13 mouse cellular contexts compared by ENCODE assay signal in the genomic region with DNA sequence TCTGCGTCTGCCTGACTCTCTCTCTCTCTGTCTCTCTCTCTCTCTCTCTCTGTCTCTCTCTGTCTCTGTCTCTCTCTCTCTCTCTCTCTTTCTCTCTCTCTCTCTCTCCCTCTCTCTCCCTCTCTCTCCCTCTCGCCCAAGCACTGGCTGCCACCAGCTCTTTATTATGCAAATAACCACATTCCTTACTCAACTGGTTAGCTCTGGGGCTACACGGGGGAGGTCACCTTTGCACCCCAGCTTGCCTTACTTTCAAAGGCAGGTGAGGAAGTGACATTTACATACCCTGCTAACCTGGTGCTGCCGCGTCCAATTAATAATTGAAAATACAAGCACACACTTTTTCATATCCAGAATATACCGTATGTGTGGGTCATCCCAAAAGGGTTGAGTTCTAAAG.
DNase-seq lines count a peak whose midpoint lies in the region; ATAC-seq and TF ChIP-seq lines count a peak whose summit lies in the region.
"Had no signal": no experiment of that assay in that cellular context is flagged by ENCODE, and none has a peak within 500 bp of the region (broad histone marks: within the 10 kb centered on the region; RNA-seq: fewer than 3 reads in every experiment).

No protein-coding gene starts in this region.

- intact Hi-C loops in heart, adult 2 months (cut with DNase I): no loop called here

- H3K4me3 ChIP-seq in heart, embryonic 16.5 days (ENCODE audit: low read length): no peak overlapping the region
- H3K4me3 ChIP-seq in heart, adult 2 months: no peak overlapping the region
- H3K4me3 ChIP-seq in hindbrain, embryonic 14.5 days (replicated peaks; ENCODE audit: low read length): no peak overlapping the region
- H3K4me3 ChIP-seq in kidney, postnatal 0 days (replicated peaks; ENCODE audit: low read depth, low read length): no peak overlapping the region
- peak overlapping the region; percentile 50 for H3K4me3 ChIP-seq in small intestine, adult 2 months (ENCODE audit: low read depth, low read length)
- H3K4me3 ChIP-seq: limb, embryonic 12.5 days; lung, embryonic 15.5 days had no signal

- H3K36me3 ChIP-seq in heart, embryonic 16.5 days (ENCODE audit: control insufficient read depth, insufficient read depth): no peaks in the 10 kb centered on the region
- H3K36me3 ChIP-seq in heart, adult 2 months (ENCODE audit: control insufficient read depth, insufficient read depth, low read length): no peaks in the 10 kb centered on the region
- no peaks in the 10 kb centered on the region for H3K36me3 ChIP-seq in hindbrain, embryonic 14.5 days (replicated peaks; ENCODE audit: control insufficient read depth, insufficient read depth)
- no peaks in the 10 kb centered on the region for H3K36me3 ChIP-seq in kidney, postnatal 0 days (ENCODE audit: insufficient read depth, low read length)
- no peaks in the 10 kb centered on the region for H3K36me3 ChIP-seq in small intestine, adult 2 months (ENCODE audit: control insufficient read depth, insufficient read depth, low read length)
- H3K36me3 ChIP-seq: limb, embryonic 12.5 days; lung, embryonic 15.5 days had no signal

- H3K27ac ChIP-seq in heart, embryonic 16.5 days (ENCODE audit: low read length): no peak overlapping the region
- no peak overlapping the region for H3K27ac ChIP-seq in heart, adult 2 months
- H3K27ac ChIP-seq in hindbrain, embryonic 14.5 days: no peak overlapping the region
- H3K27ac ChIP-seq in kidney, postnatal 0 days: no peak overlapping the region
- H3K27ac ChIP-seq in small intestine, adult 2 months (ENCODE audit: insufficient read depth, low read depth, low read length): peak overlapping the region; percentile 53
- H3K27ac ChIP-seq: limb, embryonic 12.5 days; lung, embryonic 15.5 days had no signal

- no peak for DNase-seq in heart, adult 2 months
- no peak for DNase-seq in hindbrain, embryonic 14.5 days (ENCODE audit: low spot score)
- DNase-seq in kidney, postnatal 0 days (ENCODE audit: low spot score): no peak
- DNase-seq in right cerebral cortex, postnatal 4 days: no peak
- no peak for DNase-seq in spleen, postnatal 4 days (ENCODE audit: low spot score in 2 of 2)
- no peak for DNase-seq in urinary bladder, postnatal 25 days (ENCODE audit: low spot score)
- DNase-seq: adrenal gland, postnatal 25 days; cerebellum, adult 2 months; gastrocnemius, postnatal 10 days had no signal

- no peaks in the 10 kb centered on the region for H3K4me1 ChIP-seq in heart, embryonic 16.5 days (ENCODE audit: control insufficient read depth, insufficient read depth, low read length)
- H3K4me1 ChIP-seq in heart, adult 2 months (ENCODE audit: control insufficient read depth, insufficient read depth, low read length): no peaks in the 10 kb centered on the region
- H3K4me1 ChIP-seq in hindbrain, embryonic 14.5 days (replicated peaks; ENCODE audit: control insufficient read depth, insufficient read depth, low read length): peaks cover 10% of the 10 kb centered on the region; the same call in 1 of the 2 replicates
- H3K4me1 ChIP-seq in kidney, postnatal 0 days (replicated peaks; ENCODE audit: insufficient read depth, low read length): no peaks in the 10 kb centered on the region
- H3K4me1 ChIP-seq in small intestine, adult 2 months (ENCODE audit: control insufficient read depth, insufficient read depth, insufficient read length, low read length): no peaks in the 10 kb centered on the region
- H3K4me1 ChIP-seq: lung, embryonic 15.5 days had no signal

- peak overlapping the region; percentile 38 for H3K4me2 ChIP-seq in heart, embryonic 16.5 days (ENCODE audit: low read depth, low read length)
- peak overlapping the region; percentile 18 for H3K4me2 ChIP-seq in hindbrain, embryonic 14.5 days (replicated peaks)
- H3K4me2 ChIP-seq in kidney, postnatal 0 days (ENCODE audit: low read length): peak overlapping the region; percentile 16; the same call in 1 of the 2 replicates
- H3K4me2 ChIP-seq: limb, embryonic 12.5 days; lung, embryonic 15.5 days had no signal

- no peak for TF ChIP-seq POLR2A in heart, adult 2 months (IDR thresholded peaks at IDR 0.05; ENCODE audit: insufficient read depth, low read depth, low read length)
- TF ChIP-seq POLR2A in small intestine, adult 2 months (IDR thresholded peaks at IDR 0.05; ENCODE audit: low read depth, low read length): no peak

- no peak overlapping the region for H3K9ac ChIP-seq in heart, embryonic 16.5 days (ENCODE audit: low read length)
- no peak overlapping the region for H3K9ac ChIP-seq in heart, adult 2 months (ENCODE audit: low read depth, low read length)
- H3K9ac ChIP-seq in hindbrain, embryonic 14.5 days: no peak overlapping the region
- H3K9ac ChIP-seq in kidney, postnatal 0 days (ENCODE audit: low read depth, low read length): no peak overlapping the region
- H3K9ac ChIP-seq: limb, embryonic 12.5 days; lung, embryonic 15.5 days had no signal

- H3K79me2 ChIP-seq in heart, adult 2 months (replicated peaks; ENCODE audit: control insufficient read depth, insufficient read depth, low read length): no peaks in the 10 kb centered on the region

- H3K27me3 ChIP-seq in heart, embryonic 16.5 days (ENCODE audit: control insufficient read depth, insufficient read depth, low read length): no peaks in the 10 kb centered on the region
- no peaks in the 10 kb centered on the region for H3K27me3 ChIP-seq in heart, adult 2 months (ENCODE audit: control insufficient read depth, insufficient read depth, low read length)
- no peaks in the 10 kb centered on the region for H3K27me3 ChIP-seq in hindbrain, embryonic 14.5 days (ENCODE audit: control insufficient read depth, insufficient read depth, low read length)
- H3K27me3 ChIP-seq in kidney, postnatal 0 days (ENCODE audit: insufficient read depth, low read length): no peaks in the 10 kb centered on the region
- H3K27me3 ChIP-seq in small intestine, adult 2 months (ENCODE audit: control insufficient read depth, insufficient read depth, low read length): no peaks in the 10 kb centered on the region
- H3K27me3 ChIP-seq: limb, embryonic 12.5 days; lung, embryonic 15.5 days had no signal

- ATAC-seq in heart, embryonic 16.5 days (replicated peaks; ENCODE audit: extremely low read depth, insufficient read depth, low FRiP score): no peak
- ATAC-seq in hindbrain, embryonic 14.5 days (ENCODE audit: low FRiP score): no peak; the same call in 1 of the 2 replicates
- ATAC-seq in kidney, postnatal 0 days (replicated peaks; ENCODE audit: low FRiP score, low read depth): peak; percentile 57; the same call in 1 of the 2 replicates

- no peak for TF ChIP-seq EP300 in heart, adult 2 months (IDR thresholded peaks at IDR 0.05; ENCODE audit: insufficient read depth, low read depth, low read length)

- TF ChIP-seq CTCF in heart, adult 2 months (IDR thresholded peaks at IDR 0.05): no peak
- TF ChIP-seq CTCF in kidney, postnatal 0 days (IDR thresholded peaks at IDR 0.05; ENCODE audit: low read depth): no peak
- TF ChIP-seq CTCF in small intestine, adult 2 months (IDR thresholded peaks at IDR 0.05; ENCODE audit: extremely low read depth, insufficient read length, insufficient replicate concordance, low read depth, low read length): no peak

- H3K9me3 ChIP-seq in heart, embryonic 16.5 days (replicated peaks; ENCODE audit: control insufficient read depth, low read length): no peaks in the 10 kb centered on the region
- H3K9me3 ChIP-seq in hindbrain, embryonic 14.5 days (ENCODE audit: control insufficient read depth, low read length): no peaks in the 10 kb centered on the region
- no peaks in the 10 kb centered on the region for H3K9me3 ChIP-seq in kidney, postnatal 0 days (replicated peaks; ENCODE audit: low read length)
- H3K9me3 ChIP-seq: limb, embryonic 12.5 days; lung, embryonic 15.5 days had no signal

- WGBS in heart, embryonic 16.5 days: 29% methylated on average over 6 of the region's 6 CpGs
- 43% methylated on average over 6 of the region's 6 CpGs for WGBS in heart, adult 2 months
- WGBS in hindbrain, embryonic 14.5 days: 9% methylated on average over 6 of the region's 6 CpGs
- whole genome bisulfite sequencing in kidney, postnatal 0 days: 25% methylated on average over 6 of the region's 6 CpGs
- WGBS in small intestine, adult 2 months: 19% methylated on average over 6 of the region's 6 CpGs
